Mouse (Mus musculus) limb, embryonic 15.5 days (tissue): ENCODE measurements around the gene Chd9. TPM values are rescaled to one million over a fixed set of nuclear protein-coding genes. Genes with fewer than 3 reads are reported as not detected.

ENCODE experiments used
- ATAC-seq: fragments of 200-750 bp; cut with Nextera tagmentation; 2 replicates; pipeline ENCODE4 v1.8.0; 2017; ENCODE audit warnings: low read depth, moderate TSS enrichment; ENCODE audit not compliant: insufficient number of reproducible peaks, low FRiP score, low TSS enrichment
- H3K27ac ChIP-seq: fragments of 300-500 bp; sonication (generic); 2 replicates; pipeline ENCODE4 v1.5.1; 2015; ENCODE audit warnings: moderate library complexity, mild to moderate bottlenecking, inconsistent platforms
- H3K27me3 ChIP-seq: fragments of 300-500 bp; sonication (generic); 2 replicates; pipeline ENCODE4 v1.6.1; 2015; ENCODE audit warnings: inconsistent platforms
- H3K36me3 ChIP-seq: fragments of 300-500 bp; sonication (generic); 2 replicates; pipeline ENCODE4 v1.6.1; 2015; ENCODE audit warnings: inconsistent platforms
- H3K4me1 ChIP-seq: fragments of 300-500 bp; sonication (generic); 2 replicates; pipeline ENCODE4 v1.6.1; 2015; ENCODE audit warnings: inconsistent platforms
- H3K4me2 ChIP-seq: fragments of 300-500 bp; sonication (generic); 2 replicates; pipeline ENCODE4 v1.6.1; 2015; ENCODE audit warnings: mild to moderate bottlenecking, inconsistent platforms
- H3K4me3 ChIP-seq: fragments of 300-500 bp; sonication (generic); 2 replicates; pipeline ENCODE4 v1.5.1; 2015; ENCODE audit warnings: mild to moderate bottlenecking, inconsistent platforms
- H3K9ac ChIP-seq: fragments of 300-500 bp; sonication (generic); 2 replicates; pipeline ENCODE4 v1.6.1; 2015; ENCODE audit warnings: inconsistent platforms
- H3K9me3 ChIP-seq: fragments of 300-500 bp; sonication (generic); 2 replicates; pipeline ENCODE4 v1.6.1; 2016; ENCODE audit warnings: inconsistent platforms
- WGBS: fragments of 180-500 bp; shearing (Covaris S2); methylation state at CpG from one replicate; pipeline ENCODE4 v1.1.7; 2015; 5-methylcytosine and 5-hydroxymethylcytosine counted together
- polyA plus RNA-seq: library from polyadenylated mRNA; unstranded; fragments of >200 nt; fragmentation: Nextera tagmentation; extraction: Ambion mirVana; gene quantifications from 2 replicates; pipeline ENCODE4 v1.2.1, GENCODE M21; 2015

The Chd9 gene
- 127 and 128 TPM in 2 replicates for polyA plus RNA-seq

DNA sequence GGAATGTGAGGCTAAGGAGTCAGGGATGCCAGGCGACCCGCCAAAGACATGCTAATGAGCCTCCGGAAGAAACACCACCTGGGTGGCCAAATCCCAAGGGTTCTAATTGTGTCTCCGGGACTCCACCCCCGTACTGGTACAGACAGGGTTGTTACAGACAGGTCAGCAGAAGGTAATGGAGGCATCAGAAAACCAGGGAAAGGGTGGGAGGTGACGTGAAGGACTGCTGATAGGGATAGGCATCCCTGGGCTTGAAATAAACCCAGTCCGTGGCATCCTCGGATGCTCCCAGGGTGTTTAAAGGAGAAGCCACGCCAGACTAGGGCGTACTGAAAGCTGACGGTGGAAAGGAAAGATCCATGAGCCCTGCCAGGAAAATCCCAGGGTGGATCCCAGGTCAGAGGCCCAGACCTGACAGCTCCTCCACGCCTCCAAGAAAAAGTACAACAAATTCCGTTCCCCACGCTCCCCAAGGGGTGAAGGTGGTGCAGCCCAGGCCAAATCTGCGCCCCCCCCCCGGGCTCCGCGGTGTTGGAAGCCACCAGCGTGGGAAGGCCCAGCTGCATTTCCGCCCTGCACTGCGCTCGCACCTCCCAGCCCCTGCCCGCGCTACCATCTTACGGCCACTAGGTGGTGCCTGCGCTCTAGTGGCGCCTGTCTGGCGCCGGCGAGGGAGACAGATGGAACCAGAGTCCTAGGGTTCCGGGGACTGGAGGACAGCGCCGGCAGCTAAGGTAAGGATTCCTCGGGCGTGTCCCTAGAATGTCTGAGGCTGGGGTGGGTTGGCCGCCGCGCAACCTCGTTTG is at the start of gene Chd9:
Gene Chd9, plus strand, starts transcription at position 172 of the 806 bp plus-strand sequence.
- Histone ChIP-seq H3K27ac (peak within 1 kb of the TSS; percentile 86), H3K36me3 (no peaks in the 10 kb centered on the region), H3K27me3 (no peaks in the 10 kb centered on the region), H3K4me3 (peak within 1 kb of the TSS; percentile 58), H3K9me3 (no peaks in the 10 kb centered on the region), H3K9ac (peak within 1 kb of the TSS; percentile 49), H3K4me1 (peaks cover 21% of the 10 kb centered on the region), H3K4me2 (peak within 1 kb of the TSS; percentile 79)
- peak; percentile 83 for ATAC-seq
- 3% methylated on average over 39 of the region's 39 CpGs for WGBS

DNA sequence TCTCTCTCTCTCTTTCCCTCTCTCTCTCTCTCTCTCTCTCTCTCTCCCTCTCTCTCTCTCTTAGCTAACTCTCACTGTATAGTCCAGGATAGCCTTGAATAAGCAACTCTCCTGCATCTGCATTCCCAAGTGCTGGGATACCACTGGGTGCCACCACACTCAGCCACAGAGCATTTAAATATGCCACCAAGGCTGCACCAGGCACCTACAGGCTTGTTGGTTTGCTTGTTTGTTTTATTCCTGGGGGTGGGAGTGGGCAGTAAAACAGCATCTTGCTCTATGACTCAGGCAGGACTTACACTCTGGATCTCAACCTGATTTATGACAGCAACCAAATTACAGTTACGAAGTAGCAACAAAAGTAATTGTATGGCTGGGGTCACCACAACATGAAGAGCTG is 36.5 kb upstream of the Chd9 start:
- Histone ChIP-seq H3K36me3 (no peaks in the 10 kb centered on the region), H3K9me3 (no peaks in the 10 kb centered on the region), H3K27me3 (no peaks in the 10 kb centered on the region), H3K4me3 (no peak overlapping the region), H3K4me2 (no peak overlapping the region), H3K4me1 (peaks cover 10% of the 10 kb centered on the region), H3K27ac (no peak overlapping the region), H3K9ac (no peak overlapping the region)
- 92% methylated on average over 1 of the region's 1 CpGs for WGBS
- no peak for ATAC-seq

DNA sequence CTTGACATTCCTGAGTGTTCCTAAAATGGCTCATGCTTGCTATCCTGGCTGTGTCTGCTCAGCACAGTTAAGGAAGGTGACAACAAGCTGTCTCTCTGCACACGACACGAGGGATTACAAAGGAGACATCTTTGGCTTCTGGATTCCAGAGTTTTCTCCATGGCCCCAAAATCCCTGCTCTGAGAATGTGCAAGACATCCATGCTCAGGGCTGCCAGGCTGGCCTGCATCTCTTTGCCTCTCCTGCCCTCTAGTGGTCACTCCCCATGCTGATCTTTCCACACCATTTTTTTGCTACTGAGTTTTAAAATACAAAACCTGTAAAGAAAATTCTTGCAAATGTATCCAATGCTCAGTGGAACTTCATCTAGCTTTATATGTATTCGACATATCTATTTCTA is 34.4 kb upstream of the Chd9 start:
- Histone ChIP-seq H3K4me2 (no peak overlapping the region), H3K27me3 (no peaks in the 10 kb centered on the region), H3K9ac (no peak overlapping the region), H3K4me1 (peaks cover 10% of the 10 kb centered on the region), H3K36me3 (no peaks in the 10 kb centered on the region), H3K9me3 (no peaks in the 10 kb centered on the region), H3K27ac (no peak overlapping the region), H3K4me3 (no peak overlapping the region)
- 2% methylated on average over 3 of the region's 3 CpGs for WGBS
- no peak for ATAC-seq

DNA sequence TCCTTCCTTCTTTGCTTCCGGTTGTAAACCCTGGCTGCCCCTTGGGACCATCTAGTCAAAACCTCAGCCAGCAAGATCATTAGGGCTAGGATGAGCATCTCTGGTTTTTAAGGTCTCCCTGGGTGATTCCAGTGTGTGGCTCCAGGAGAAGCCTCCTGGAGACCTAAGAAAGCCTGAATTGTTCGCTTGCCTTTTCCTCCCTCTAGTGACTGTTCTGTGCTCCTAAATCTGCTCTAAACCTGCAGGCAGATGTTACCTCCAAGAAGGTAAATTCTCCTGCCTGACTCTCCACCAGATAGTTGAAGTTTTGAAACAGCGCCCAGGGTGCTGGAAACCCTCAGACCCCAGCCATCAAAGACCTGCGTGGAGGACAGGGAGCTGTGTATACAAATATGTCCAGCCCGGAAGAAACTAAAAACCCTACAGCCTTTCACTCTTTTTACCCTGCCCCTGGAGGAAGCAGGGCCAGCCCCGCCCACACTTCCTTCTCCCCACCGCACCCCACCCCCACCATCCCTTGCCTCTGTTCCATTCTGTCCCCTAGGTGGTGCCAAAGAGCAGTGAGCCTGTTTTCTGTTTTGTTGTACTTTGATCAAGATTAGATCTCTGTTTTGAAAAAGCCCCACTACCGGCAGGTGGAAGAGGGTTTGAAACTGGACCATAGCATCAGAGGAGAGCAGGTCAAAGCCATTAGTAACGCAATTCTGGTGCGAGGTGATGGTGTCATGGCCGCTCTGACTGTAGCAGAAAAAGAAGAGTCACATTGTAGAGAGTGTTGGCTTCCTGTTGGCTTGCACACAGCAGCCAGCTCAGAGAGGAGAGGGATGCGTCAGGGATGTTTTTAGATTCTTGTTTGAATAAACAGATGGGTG is 32.9 kb upstream of the Chd9 start:
- 10% methylated on average over 12 of the region's 12 CpGs for WGBS
- Histone ChIP-seq H3K9me3 (no peaks in the 10 kb centered on the region), H3K27ac (no peak overlapping the region), H3K36me3 (no peaks in the 10 kb centered on the region), H3K9ac (no peak overlapping the region), H3K4me2 (peak overlapping the region; percentile 39), H3K27me3 (no peaks in the 10 kb centered on the region), H3K4me1 (peaks cover 10% of the 10 kb centered on the region), H3K4me3 (peak overlapping the region; percentile 27)
- no peak for ATAC-seq

DNA sequence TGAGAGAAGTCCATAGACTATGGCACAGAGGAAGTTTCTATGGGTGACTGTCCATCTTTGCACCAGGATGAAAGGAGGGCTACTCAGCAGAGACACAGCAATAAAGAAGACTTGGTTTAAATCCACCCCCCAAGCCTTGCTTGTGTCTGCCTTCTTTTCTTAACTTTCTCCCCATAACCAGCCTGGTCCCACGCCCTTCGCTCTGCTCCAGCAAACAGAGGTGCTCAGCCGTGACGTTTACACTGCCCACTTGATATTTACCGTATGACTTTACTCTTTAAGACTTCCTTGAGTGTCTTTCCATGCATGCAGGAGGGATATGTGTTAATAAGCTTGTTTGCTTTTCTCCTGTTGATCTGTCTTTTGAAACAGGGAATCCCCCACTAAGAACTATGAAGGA is 28.7 kb upstream of the Chd9 start:
- Histone ChIP-seq H3K9ac (no peak overlapping the region), H3K4me1 (peaks cover 10% of the 10 kb centered on the region), H3K27me3 (no peaks in the 10 kb centered on the region), H3K36me3 (no peaks in the 10 kb centered on the region), H3K4me3 (no peak overlapping the region), H3K9me3 (no peaks in the 10 kb centered on the region), H3K4me2 (no peak overlapping the region), H3K27ac (no peak overlapping the region)
- WGBS: 91% methylated on average over 5 of the region's 5 CpGs
- ATAC-seq: no peak

DNA sequence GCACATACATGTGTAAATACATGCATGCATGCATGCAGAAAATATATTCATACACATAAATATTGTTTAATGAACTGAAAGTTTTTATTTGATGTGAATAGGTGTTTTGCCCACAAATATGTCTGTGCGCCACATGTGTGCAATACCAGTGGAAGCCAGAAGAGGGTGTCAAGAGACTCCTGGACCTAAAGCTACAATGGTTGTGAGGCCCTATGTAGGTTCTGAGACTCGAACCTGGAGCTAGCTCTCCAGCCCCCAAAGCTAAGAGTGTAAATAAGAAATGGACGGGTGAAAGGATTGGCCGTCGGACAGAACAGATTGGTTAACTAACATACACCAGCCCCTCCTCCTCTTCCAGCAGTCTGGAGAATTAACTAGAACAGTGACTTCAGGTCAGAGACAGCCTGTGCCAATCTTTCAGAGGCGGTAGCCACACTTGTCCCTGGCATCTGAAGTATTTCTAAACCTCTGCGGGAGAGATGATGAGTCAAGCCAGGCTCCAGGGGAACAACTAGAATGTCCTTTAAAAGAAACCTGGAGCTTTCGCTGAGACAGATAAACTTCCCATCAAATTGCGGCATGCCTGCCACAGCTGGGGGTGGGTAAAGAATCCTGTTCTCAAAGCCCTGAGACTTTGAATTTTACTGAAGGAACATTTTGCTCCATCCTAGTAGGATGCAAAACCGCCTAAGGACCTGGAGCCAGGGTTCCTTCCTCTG is 14.4 kb upstream of the Chd9 start:
- 86% methylated on average over 10 of the region's 10 CpGs for WGBS
- no peaks in the 10 kb centered on the region for H3K36me3 ChIP-seq

DNA sequence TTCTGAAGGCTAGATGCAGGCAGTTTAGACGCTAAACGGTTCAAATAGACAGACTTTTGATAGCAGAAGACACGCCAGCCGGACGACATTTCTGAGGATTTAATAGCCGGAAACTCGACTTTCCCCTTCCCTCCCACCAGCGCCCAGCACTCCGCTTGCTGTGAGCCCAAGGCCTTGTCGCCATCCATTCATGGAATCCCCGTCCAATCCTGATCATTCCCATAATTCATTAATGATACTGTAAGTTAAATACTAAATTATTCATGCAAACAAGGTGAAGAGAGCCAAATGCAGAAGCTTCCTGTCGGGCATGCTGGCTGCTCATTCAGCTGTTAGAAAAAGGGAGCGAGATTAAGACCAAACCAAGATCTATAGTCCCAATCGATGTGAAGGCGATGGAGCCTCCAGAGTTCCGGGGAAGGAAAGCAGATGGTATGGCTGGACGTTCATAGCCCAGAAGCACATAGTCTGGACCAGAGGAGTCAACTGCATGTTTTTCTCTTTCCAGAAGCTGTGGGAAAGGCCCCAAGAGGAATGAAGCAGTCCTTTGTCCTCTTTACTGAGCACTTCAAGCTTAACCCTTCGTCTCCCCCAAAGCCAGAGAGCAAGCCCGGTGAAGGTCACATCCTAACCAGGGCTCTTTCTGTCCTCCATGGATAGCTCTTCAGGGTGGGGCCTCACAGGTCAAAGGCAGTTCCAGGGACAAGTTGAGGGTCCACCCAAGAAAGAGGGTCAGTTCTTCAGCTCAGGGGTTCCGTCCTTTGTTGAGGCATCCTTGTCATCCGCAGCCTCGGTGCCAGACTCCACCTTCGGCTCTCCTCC is 11.9 kb upstream of the Chd9 start:
- H3K9ac ChIP-seq: no peak overlapping the region
- H3K4me1 ChIP-seq: no peaks in the 10 kb centered on the region
- no peak overlapping the region for H3K27ac ChIP-seq
- H3K4me3 ChIP-seq: no peak overlapping the region
- no peak for ATAC-seq
- H3K9me3 ChIP-seq: no peaks in the 10 kb centered on the region
- no peak overlapping the region for H3K4me2 ChIP-seq
- H3K27me3 ChIP-seq: no peaks in the 10 kb centered on the region
- WGBS: 74% methylated on average over 23 of the region's 23 CpGs
- H3K36me3 ChIP-seq: no peaks in the 10 kb centered on the region

More for the DNA sequence above, 14.4 kb upstream of the Chd9 start:
- H3K4me2 ChIP-seq: no peak overlapping the region
- no peaks in the 10 kb centered on the region for H3K4me1 ChIP-seq
- ATAC-seq: no peak
- H3K27me3 ChIP-seq: no peaks in the 10 kb centered on the region
- H3K9me3 ChIP-seq: no peaks in the 10 kb centered on the region
- H3K4me3 ChIP-seq: no peak overlapping the region
- H3K9ac ChIP-seq: no peak overlapping the region
- H3K27ac ChIP-seq: no peak overlapping the region

DNA sequence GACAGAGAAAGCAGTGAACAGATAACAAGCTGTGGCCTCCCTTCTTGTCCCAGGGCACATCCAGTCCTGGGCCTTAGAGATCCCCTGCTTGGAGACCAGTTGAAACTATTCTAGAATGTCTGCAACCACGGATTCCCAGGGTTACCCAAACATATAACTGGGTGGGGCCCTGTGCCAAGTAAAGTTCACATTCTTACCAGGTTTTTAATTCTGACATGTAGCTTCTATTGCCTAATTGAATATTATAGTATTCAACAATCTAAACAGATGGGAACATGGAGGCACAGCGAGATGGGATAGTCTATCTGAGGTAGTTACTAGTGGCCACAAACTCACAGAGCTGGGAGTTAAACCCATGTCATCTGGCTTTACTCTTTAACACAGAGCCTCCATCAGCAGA is 10.9 kb upstream of the Chd9 start, which contains the start of gene Gm19935:
Gene Gm19935, minus strand, starts transcription at position 101 of the 400 bp plus-strand sequence.
- 70% methylated on average over 2 of the region's 2 CpGs for WGBS
- no peaks in the 10 kb centered on the region for H3K4me1 ChIP-seq

DNA sequence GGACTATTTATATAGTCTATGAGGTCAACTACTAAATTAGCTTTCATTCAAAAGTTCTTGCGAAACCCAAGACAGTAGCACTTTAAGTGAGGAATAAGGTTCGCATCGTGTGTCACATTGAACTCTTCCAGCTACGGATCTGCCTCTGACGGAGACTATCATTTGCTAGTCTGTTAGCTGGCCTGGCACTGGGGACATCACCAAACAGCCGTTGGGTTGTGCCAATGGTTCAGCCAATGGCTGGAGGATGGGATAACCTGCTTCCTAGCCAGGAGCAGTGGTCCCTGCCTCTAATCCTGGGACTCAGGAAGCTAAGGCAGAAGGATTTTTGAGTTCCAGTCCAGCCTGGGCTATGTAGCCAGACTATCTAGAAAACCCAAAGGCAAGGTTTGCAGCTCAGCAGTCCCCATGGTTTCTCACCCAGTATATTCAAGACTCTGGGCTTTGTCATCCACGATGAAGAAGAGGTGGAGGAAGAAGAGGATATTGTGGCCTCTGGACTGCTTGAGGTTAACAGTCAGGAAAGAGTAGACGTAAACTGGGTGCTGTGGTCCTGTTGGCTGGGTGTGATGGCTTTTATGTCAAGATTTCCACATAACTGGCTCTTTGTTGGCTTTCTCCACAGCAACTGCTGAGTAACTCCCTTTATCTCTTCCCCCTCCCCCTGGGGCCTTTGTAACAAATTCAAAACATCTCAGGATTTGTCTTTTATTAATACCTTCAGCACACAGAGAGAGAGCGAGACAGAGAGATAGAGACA is 8.4 kb upstream of the Chd9 start:
- H3K9me3 ChIP-seq: no peaks in the 10 kb centered on the region
- WGBS: 86% methylated on average over 9 of the region's 9 CpGs

More for the DNA sequence above, 10.9 kb upstream of the Chd9 start, which contains the start of gene Gm19935:
- H3K27ac ChIP-seq: no peak within 1 kb of the TSS
- H3K9ac ChIP-seq: no peak within 1 kb of the TSS
- no peaks in the 10 kb centered on the region for H3K9me3 ChIP-seq
- no peak for ATAC-seq
- no peak within 1 kb of the TSS for H3K4me3 ChIP-seq
- no peaks in the 10 kb centered on the region for H3K27me3 ChIP-seq
- no peaks in the 10 kb centered on the region for H3K36me3 ChIP-seq
- H3K4me2 ChIP-seq: no peak within 1 kb of the TSS

DNA sequence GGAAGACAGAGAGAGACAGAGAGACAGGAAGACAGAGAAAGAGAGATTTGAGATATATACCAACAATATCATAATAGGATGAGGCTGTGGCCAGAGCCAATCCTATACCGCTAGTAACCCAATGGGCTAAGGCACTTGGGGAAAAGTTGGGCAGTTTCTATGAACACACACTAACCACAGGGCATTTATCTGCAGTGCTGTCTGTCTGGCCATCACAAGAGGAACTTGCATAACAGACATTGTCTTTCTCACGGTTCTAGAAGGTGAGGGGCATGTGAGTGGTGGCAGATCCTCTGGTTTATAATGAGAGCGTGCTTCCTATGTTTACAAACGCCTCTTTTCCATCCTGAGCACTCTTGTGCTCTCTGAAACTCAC is 7.8 kb upstream of the Chd9 start:
- WGBS: 84% methylated on average over 4 of the region's 4 CpGs
- H3K27me3 ChIP-seq: no peaks in the 10 kb centered on the region
- no peaks in the 10 kb centered on the region for H3K9me3 ChIP-seq
- no peaks in the 10 kb centered on the region for H3K4me1 ChIP-seq
- H3K4me3 ChIP-seq: no peak overlapping the region
- no peak overlapping the region for H3K27ac ChIP-seq
- H3K36me3 ChIP-seq: no peaks in the 10 kb centered on the region
- no peak overlapping the region for H3K4me2 ChIP-seq
- no peak for ATAC-seq
- H3K9ac ChIP-seq: no peak overlapping the region

More for the DNA sequence above, 8.4 kb upstream of the Chd9 start:
- no peak overlapping the region for H3K27ac ChIP-seq
- no peaks in the 10 kb centered on the region for H3K4me1 ChIP-seq
- H3K27me3 ChIP-seq: no peaks in the 10 kb centered on the region
- no peaks in the 10 kb centered on the region for H3K36me3 ChIP-seq
- no peak for ATAC-seq
- H3K4me2 ChIP-seq: no peak overlapping the region
- no peak overlapping the region for H3K9ac ChIP-seq
- H3K4me3 ChIP-seq: no peak overlapping the region
